Mouse (Mus musculus): Measurements from ENCODE around the gene Hand2.

Gene Hand2

DNA sequence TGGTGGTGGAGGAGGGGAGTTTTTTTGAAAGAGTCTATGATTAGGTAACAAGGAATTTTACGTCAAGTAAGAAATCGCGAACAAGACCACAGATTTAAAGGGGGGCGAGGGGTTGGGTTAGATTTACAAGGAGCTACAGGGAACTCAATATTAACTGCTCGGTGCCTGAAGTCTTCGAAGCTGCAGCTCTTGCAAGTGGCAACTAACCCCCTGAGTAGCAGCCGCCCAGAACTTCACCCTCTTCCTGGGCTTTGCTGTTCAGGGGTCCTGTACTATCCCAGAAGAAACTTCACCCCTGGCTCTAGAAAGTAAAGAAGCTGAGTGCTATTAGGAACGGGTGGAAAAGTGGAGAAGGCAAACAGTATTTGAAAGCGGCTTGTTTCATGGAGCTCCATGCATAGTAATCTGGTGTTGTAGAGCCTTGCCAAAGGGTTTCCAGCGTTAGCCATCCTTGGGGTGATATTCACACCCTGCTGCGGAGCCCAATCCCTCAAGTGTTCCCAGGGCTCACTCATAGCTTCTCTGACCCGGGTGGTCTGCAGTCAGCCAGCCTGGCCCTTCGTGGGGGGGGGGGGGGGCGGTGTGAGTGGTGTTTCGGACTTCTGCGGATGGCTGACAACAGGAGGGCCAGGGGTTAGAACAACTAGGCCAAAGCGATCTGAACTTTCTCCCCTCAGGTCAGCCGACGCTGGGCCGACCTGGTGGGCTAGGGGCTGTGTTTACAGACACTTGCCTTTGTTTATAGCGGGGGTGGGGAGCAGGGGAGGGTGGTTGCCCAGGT lies 4.5 kb downstream of the Hand2 start:
- DNase-seq, result no peak

- no peak for DNase-seq
Observed at GRCm38 (mm10) chr8:57326091-57327065, 5.6 kb downstream of the Hand2 start.

DNA sequence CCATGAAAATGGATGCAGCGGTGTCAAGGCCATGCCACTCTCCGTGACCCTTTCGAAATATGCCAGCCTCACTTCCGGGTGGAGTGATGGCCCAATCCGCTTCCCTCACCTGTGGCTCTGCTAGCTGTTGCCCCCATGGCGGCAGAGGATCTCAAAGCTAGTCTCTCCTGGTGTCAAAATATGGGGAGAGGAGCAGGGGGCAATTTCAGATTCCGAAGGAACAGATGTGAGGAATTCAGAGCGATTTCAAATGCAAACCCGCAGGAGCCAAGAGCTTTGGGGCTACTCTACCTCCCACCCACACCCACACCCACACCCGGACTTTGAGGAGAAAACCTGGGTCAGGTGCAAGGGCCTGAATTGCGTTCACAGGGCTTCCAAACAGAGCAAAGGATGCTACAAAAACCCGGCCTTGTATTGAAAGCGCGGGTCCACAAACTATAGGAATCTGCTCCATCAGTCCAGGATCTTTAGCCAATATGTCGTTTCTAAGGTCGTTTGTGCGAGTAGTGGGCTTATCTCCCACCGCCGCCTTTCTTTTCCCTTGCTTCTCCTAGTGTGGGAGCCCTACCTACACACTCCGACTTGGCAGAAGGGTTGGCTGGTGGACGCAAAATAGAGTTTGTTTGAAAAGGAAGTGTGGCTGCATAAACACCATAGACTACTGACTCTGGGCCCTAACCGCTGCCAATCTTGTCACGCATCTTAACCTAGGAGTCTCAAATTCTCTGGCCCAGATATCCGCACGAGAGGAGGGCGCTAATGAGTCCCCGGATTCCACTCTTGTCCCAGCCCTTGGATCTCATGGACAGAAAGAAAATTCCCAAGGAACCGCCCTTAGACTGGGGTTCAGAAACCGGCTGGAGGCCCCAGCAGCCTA lies 6.7 kb downstream of the Hand2 start:
- DNase-seq, result no peak

DNA sequence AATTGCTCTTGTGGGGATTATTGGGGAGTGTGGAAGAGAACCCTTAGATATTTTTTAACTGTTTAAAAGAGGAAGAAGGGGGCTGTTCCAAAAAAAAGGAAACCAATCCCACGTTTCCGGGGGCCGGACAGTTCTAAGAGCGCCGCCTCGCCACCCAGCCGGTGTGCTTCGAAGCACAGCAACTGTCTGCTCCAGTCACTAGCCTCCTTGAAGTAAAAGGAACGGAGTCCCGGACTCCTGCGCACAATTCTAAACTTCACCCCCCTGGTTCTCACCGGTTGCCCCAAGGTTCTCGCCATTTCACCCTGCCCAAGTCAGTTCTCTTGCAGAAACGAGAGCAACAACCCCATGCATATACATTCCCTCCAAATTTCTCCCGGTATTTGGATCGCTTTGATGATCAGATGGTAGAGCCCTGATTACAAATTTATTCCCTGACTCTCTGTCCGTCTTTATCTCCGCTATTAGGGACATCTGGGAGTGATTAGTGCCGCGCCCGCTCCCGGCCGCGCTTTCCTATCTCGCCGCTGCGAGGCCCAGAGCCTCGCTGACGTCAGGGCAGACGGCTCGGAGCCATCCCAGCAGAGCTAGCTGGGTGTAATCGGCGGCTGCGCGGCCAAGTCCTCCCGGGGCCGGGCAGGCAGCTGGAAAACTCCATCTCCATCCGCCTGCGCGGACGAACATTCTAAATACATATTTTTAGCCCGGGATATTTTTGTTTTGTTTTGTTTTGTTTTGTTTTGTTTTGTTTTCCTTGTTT lies 7.6 kb downstream of the Hand2 start:
- no peak for DNase-seq

GRCm38 (mm10) chr8:57328931-57329341 lies 8.2 kb downstream of the Hand2 start:
- no peak for DNase-seq

- DNase-seq, result no peak
Observed at GRCm38 (mm10) chr8:57330106-57330505, 9.3 kb downstream of the Hand2 start.

GRCm38 (mm10) chr8:57331727-57332630 lies 11.2 kb downstream of the Hand2 start:
- DNase-seq, result no peak

GRCm38 (mm10) chr8:57332676-57333482 lies 12.1 kb downstream of the Hand2 start:
- DNase-seq, result no peak

- DNase-seq, result no peak
Observed at GRCm38 (mm10) chr8:57333483-57333770, 12.6 kb downstream of the Hand2 start.

DNA sequence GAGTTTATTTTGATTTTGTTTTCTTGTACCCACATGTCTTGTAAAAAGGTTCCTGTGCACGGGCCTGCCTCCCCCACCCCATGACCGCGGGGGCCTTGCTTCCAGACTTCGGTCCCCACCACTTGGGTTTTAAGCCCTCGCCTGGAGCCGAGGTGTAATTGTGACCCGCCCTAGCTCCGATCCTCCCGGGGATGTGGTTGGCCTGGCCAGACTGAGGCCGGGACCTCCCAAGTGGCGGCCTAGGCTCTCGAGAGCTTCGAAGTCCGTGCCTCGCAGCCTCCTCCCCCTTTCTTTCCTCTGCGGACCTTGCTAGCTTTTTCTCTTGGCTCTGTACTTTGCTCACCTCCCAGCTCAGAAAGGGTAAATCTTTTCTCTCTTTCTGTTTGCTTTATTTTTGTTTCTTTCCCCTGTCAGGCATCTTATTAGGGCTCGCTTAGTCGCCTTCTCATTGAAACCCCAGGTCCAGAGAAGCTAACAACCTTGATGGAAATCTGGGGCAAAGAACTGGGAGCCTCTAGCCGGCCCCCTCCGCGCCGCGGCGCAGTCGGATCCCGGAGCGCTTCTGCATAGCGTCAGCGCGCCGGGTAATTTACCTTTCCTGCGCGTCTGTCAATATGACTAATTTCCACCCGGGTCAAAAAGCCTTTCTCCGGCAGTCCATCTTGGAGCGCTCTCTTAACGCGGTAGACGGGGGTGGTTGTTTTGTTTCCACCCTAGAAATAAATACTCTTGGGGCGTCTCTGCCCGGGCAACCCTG lies 13.2 kb downstream of the Hand2 start:
- no peak for DNase-seq

- DNase-seq, result no peak
Observed at GRCm38 (mm10) chr8:57334714-57335113, 13.9 kb downstream of the Hand2 start.

DNA sequence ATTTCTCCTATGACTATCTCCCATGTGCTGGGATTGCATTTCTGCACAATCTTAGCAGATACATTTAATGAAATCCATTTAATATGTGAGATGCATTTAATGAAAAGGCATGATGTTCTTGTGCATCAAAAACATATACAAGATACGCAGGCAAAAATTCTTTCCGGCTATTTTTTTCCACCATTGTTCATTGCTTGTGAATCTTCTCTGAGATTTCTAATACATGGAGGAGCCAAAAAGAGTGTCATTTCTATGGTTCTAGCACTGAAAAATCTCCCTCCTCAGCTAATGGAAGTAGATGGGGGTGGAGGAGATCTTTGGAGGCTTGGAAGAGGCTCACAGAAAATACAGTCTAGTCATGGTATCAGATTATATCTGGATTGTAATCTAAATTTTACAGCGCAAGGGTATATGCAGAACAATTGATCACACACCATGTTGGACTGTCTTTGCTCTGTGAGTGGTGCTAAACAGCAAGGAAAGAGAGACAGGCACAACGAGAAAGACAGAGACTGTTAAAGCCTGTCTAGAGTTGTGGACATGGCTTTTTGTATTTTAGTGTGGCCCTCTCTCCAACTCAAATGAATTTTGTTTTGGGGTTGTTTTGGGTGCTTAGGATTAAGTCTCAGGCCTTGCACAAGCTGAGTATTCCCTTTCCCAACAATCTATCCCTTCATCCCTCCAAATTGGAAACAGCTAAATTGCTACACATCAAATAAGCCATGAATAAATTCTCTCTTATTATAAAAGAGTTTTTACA lies 16.7 kb downstream of the Hand2 start:
- no peak for DNase-seq

GRCm38 (mm10) chr8:57339711-57340650 lies 19.2 kb downstream of the Hand2 start:
- no peak for DNase-seq

DNA sequence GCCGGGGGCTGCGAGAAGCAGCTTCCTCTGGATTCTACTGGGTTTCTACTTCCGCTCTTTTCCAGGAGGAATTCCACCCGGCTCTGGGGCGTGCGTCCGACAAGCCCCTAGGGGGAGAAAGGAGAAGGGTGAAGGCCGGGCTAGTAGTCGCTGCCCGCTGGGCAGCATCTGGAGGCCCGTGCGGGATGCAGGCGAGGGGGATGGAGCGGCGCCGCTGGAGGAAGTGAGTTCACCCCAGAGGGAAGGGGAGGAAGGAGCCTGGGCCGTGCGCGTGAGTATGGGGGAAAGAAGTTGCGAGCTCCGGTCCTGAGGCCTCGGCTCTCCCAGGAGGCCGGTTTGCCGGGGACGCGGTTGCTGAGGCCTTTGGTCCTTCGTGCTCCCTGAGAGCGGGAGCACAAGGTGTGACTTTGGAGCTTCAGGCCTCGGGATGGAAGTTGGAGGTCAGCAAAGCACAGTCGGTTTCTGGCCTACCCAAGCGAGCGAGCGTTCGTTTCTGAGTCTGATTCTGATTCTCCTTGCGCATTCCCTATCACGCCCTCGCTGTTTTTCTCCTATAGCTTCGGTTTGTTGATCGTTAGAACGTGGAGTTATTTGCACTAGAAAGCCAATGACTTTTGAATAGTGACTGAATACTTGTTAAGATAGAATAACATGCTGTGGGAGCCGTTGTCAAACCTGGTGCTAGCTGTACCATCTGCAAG lies 20.2 kb downstream of the Hand2 start:
- no peak for DNase-seq

DNA sequence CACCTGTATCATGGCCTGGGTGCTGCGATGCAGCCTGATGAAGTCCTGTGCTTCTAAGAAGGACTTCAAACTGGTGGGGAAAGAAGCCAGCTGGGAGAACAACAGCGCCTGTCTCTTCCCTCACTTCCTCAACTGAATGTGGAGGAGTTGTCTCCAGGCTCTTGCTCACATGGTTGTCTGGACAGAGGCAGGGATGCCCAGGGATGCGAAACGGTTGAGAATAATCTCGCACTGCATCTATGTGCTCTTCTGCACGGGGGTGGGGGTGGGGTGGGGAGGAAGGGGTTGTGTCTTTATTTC lies 20.7 kb downstream of the Hand2 start:
- no peak for DNase-seq

DNA sequence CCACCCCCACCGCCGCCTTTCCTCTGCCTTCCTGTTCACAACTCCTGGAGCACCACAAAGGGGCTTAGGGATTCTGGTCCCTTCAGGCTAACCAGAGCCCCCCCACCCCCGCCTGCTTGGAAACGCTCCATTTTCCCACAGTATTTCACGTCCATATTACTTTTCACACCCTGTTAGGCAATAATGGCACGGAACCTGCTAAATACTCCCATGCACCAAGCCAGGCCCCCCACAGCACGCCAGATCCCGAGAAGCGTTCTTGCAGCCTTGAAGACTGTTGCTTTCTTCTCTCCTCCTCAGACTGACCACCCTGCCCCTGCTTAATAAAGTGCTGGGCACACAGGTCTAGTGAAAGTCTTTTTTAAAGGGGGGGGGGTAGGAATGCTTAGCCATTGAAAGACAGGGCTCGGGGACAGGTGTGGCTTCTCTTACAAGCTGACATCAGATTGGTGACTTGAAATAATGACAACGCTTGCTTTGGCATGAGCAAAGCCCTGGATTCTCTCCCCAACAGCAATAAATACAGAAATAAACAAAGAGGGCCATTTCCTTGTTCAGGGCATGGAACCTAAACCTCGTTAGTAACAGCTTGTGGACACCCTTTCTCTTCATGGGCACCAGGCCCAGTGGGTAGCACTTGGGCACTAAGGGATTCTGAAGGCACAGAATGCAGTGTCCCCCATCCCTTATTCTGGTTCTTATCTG lies 21.8 kb downstream of the Hand2 start:
- DNase-seq, result no peak
